Mouse (Mus musculus): ENCODE data around the gene Gm4922. TPM values are rescaled to one million over a fixed set of nuclear protein-coding genes. Genes with fewer than 3 reads are reported as not detected.

The Gm4922 gene
- polyA plus RNA-seq, 1 experiment from 2014 or later, result 0.08 TPM

DNA sequence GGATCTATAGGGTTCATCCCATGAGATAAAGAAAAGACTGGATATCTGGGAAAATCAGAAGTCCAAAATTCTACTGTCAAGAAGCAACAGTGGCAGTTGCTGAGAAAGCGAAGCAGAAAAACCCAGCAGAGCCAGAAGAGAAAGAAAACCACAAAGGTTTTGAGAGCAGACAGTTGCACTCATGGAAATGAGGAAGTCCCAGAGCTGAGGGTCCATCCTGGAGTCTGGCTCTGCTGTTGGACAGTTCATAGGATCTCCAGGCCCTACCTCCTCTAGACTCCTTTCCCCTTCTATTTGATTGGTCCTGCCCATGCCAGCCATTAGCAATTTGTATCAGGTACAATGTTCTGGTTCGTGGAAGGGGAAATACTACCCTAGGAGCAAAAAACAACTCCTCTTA lies 39.5 kb upstream of the Gm4922 start:
- Histone ChIP-seq H3K27me3 (replicated peaks; ENCODE audit: control insufficient read depth, insufficient read depth, low read length) (no peaks in the 10 kb centered on the region), H3K27ac (ENCODE audit: low read depth, low read length) (no peak overlapping the region), H3K9ac (ENCODE audit: low read depth, low read length) (no peak overlapping the region), H3K4me1 (replicated peaks; ENCODE audit: control insufficient read depth, insufficient read depth, low read length) (no peaks in the 10 kb centered on the region), H3K4me3 (ENCODE audit: low read depth, low read length) (no peak overlapping the region), H3K9me3 (ENCODE audit: control insufficient read depth) (no peaks in the 10 kb centered on the region), H3K4me2 (replicated peaks; ENCODE audit: low read depth) (no peak overlapping the region), H3K36me3 (ENCODE audit: control insufficient read depth, insufficient read depth) (no peaks in the 10 kb centered on the region)
- no peak for TF ChIP-seq CTCF (IDR thresholded peaks at IDR 0.05; ENCODE audit: low read depth)
- ATAC-seq, result no peak
- 73% methylated on average over 2 of the region's 2 CpGs for WGBS

DNA sequence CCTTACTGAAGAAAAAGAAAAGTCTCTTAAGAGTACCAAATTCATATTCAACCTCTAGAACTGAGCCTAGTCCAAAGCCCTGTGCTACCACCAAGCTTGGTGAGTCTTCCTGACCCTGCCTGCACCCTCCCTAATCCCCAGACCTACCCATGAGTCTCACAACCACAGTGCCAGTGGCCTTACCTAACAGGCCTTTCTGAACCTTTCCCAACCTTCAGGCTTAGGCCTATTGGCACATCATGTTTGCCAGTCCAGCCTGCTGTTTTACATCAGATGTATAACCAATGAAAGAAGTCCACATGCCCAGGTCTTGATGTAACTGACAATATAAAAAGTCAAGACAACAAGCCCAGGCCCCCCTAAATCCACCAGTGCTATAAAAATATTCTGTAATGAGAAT lies 38.5 kb upstream of the Gm4922 start:
- no peak for ATAC-seq
- no peak overlapping the region for H3K27ac ChIP-seq (ENCODE audit: low read depth, low read length)
- no peaks in the 10 kb centered on the region for H3K36me3 ChIP-seq (ENCODE audit: control insufficient read depth, insufficient read depth)
- H3K27me3 ChIP-seq (replicated peaks; ENCODE audit: control insufficient read depth, insufficient read depth, low read length), result no peaks in the 10 kb centered on the region
- no peak overlapping the region for H3K4me3 ChIP-seq (ENCODE audit: low read depth, low read length)
- H3K4me2 ChIP-seq (replicated peaks; ENCODE audit: low read depth), result no peak overlapping the region
- no peaks in the 10 kb centered on the region for H3K4me1 ChIP-seq (replicated peaks; ENCODE audit: control insufficient read depth, insufficient read depth, low read length)
- TF ChIP-seq CTCF (IDR thresholded peaks at IDR 0.05; ENCODE audit: low read depth), result no peak
- H3K9ac ChIP-seq (ENCODE audit: low read depth, low read length), result no peak overlapping the region
- no peaks in the 10 kb centered on the region for H3K9me3 ChIP-seq (ENCODE audit: control insufficient read depth)

DNA sequence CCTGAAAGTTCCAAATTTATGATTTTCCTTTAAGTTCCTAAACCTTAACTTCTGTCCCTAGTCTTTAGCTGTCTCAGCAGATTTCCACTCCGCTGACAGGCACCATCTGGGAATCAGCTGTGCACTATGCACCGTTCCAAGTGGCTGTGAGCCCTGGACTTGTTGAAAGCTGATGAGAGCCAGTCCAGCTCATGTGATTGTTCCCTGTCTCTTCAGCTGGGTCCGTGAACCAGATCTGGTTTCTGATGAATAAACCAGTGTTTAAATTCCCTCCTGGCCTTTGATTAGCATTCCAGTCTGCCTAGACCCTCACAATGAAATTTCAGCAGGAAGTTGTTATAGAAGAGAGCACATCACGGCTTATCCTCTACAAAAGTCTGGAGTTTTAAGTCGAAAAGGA lies 30.0 kb upstream of the Gm4922 start:
- 56% methylated on average over 5 of the region's 5 CpGs for WGBS

DNA sequence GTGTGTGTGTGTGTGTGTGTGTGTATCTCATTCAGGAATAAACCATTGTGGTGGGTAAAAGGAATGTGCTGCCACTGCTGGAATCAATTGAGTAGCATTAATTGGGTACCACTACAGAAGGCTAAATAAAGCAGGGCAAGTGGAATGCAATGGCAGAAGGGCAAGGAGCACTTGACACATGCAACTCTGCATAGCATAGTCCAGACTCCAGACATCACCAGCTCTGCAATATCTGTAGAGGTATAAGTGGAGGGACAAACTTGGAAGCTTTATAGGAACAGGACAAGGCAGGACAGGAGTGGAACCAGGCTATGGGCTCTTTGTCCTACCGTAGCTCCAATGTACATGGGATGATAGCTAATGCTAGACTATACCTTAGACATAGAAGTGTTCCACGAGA lies 25.2 kb upstream of the Gm4922 start:
- WGBS, result 74% methylated on average over 2 of the region's 2 CpGs
- no peaks in the 10 kb centered on the region for H3K9me3 ChIP-seq (ENCODE audit: control insufficient read depth)
- H3K4me1 ChIP-seq (replicated peaks; ENCODE audit: control insufficient read depth, insufficient read depth, low read length), result no peaks in the 10 kb centered on the region
- no peak overlapping the region for H3K4me3 ChIP-seq (ENCODE audit: low read depth, low read length)
- TF ChIP-seq CTCF (IDR thresholded peaks at IDR 0.05; ENCODE audit: low read depth), result no peak
- no peaks in the 10 kb centered on the region for H3K27me3 ChIP-seq (replicated peaks; ENCODE audit: control insufficient read depth, insufficient read depth, low read length)
- no peak overlapping the region for H3K27ac ChIP-seq (ENCODE audit: low read depth, low read length)
- no peaks in the 10 kb centered on the region for H3K36me3 ChIP-seq (ENCODE audit: control insufficient read depth, insufficient read depth)
- no peak for ATAC-seq
- no peak overlapping the region for H3K9ac ChIP-seq (ENCODE audit: low read depth, low read length)
- H3K4me2 ChIP-seq (replicated peaks; ENCODE audit: low read depth), result no peak overlapping the region

More for the DNA sequence above, 30.0 kb upstream of the Gm4922 start:
- ATAC-seq, result no peak
- Histone ChIP-seq H3K36me3 (ENCODE audit: control insufficient read depth, insufficient read depth) (no peaks in the 10 kb centered on the region), H3K9me3 (ENCODE audit: control insufficient read depth) (no peaks in the 10 kb centered on the region), H3K4me2 (replicated peaks; ENCODE audit: low read depth) (no peak overlapping the region), H3K4me1 (replicated peaks; ENCODE audit: control insufficient read depth, insufficient read depth, low read length) (no peaks in the 10 kb centered on the region), H3K4me3 (ENCODE audit: low read depth, low read length) (no peak overlapping the region), H3K27me3 (replicated peaks; ENCODE audit: control insufficient read depth, insufficient read depth, low read length) (no peaks in the 10 kb centered on the region), H3K9ac (ENCODE audit: low read depth, low read length) (no peak overlapping the region), H3K27ac (ENCODE audit: low read depth, low read length) (no peak overlapping the region)
- no peak for TF ChIP-seq CTCF (IDR thresholded peaks at IDR 0.05; ENCODE audit: low read depth)

DNA sequence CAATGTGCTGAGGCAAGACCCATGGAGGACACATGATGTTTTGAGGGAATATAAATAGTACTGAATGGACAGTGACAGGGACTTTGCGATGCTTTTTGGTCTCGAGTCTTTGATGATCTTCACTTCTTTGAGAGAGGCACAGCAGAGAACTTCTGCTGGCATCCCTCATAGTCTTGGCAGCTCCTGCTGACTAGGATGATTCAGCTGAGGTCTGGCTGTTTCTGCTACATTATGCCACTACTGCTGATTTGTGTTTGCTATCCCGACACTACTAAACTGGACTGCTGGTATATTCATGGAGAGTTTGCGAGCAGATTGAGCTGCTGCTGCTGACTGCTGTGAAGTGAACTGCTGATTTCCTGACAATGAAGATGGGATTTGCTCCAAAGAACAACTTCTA lies 3.5 kb upstream of the Gm4922 start:
- no peak for TF ChIP-seq CTCF (IDR thresholded peaks at IDR 0.05; ENCODE audit: low read depth)
- H3K36me3 ChIP-seq (ENCODE audit: control insufficient read depth, insufficient read depth), result no peaks in the 10 kb centered on the region
- H3K9me3 ChIP-seq (ENCODE audit: control insufficient read depth), result no peaks in the 10 kb centered on the region
- no peak for ATAC-seq
- H3K4me1 ChIP-seq (replicated peaks; ENCODE audit: control insufficient read depth, insufficient read depth, low read length), result no peaks in the 10 kb centered on the region
- no peaks in the 10 kb centered on the region for H3K27me3 ChIP-seq (replicated peaks; ENCODE audit: control insufficient read depth, insufficient read depth, low read length)
- H3K9ac ChIP-seq (ENCODE audit: low read depth, low read length), result no peak overlapping the region
- WGBS, result 93% methylated on average over 4 of the region's 4 CpGs
- no peak overlapping the region for H3K27ac ChIP-seq (ENCODE audit: low read depth, low read length)
- no peak overlapping the region for H3K4me3 ChIP-seq (ENCODE audit: low read depth, low read length)
- no peak overlapping the region for H3K4me2 ChIP-seq (replicated peaks; ENCODE audit: low read depth)

DNA sequence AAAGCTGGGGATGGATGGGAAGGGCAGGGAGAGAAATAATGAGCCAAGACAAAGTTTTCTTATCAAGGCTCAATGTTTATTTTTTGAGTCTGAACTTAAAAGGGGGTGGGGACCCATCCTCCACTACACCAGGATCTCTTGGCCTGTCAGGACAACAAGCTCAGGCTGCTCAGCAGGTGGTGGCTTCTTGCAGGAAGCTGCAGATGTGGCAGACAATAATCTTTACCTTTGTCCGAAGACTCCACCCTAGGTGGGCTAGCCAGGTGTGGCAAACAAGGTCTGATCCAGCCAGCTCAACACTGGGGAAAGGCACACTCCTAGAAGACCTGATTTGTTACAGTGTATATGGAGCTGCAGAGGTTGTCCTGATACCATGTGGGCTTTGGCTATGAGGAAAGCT lies 2.0 kb upstream of the Gm4922 start:
- no peak for ATAC-seq
- H3K27me3 ChIP-seq (replicated peaks; ENCODE audit: control insufficient read depth, insufficient read depth, low read length), result no peaks in the 10 kb centered on the region
- H3K4me3 ChIP-seq (ENCODE audit: low read depth, low read length), result no peak overlapping the region
- no peak overlapping the region for H3K9ac ChIP-seq (ENCODE audit: low read depth, low read length)
- H3K4me1 ChIP-seq (replicated peaks; ENCODE audit: control insufficient read depth, insufficient read depth, low read length), result no peaks in the 10 kb centered on the region
- H3K36me3 ChIP-seq (ENCODE audit: control insufficient read depth, insufficient read depth), result no peaks in the 10 kb centered on the region
- no peaks in the 10 kb centered on the region for H3K9me3 ChIP-seq (ENCODE audit: control insufficient read depth)
- no peak overlapping the region for H3K27ac ChIP-seq (ENCODE audit: low read depth, low read length)
- no peak for TF ChIP-seq CTCF (IDR thresholded peaks at IDR 0.05; ENCODE audit: low read depth)
- 67% methylated on average over 1 of the region's 1 CpGs for WGBS
- no peak overlapping the region for H3K4me2 ChIP-seq (replicated peaks; ENCODE audit: low read depth)

DNA sequence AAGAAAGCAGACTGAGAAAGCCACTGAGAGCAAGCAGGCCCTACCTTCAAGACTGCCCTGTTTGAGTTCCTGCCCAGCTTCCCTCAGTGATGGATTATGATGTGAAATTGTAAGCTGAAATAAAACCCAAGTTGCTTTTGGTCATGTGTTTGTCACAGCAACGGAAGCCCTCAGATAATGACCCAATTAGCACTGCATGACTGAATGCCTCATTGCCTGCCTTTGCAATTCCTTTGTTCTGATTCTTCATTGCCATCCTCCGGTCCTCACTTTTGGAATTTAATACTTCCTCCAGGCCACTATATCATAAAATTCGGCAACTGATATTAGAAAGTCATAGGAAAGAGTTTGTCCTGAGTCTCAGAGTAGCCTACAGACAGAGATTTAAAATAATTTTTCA lies 9.0 kb downstream of the Gm4922 start:
- no peaks in the 10 kb centered on the region for H3K36me3 ChIP-seq (ENCODE audit: control insufficient read depth, insufficient read depth)
- ATAC-seq, result no peak
- no peak overlapping the region for H3K9ac ChIP-seq (ENCODE audit: low read depth, low read length)
- no peaks in the 10 kb centered on the region for H3K9me3 ChIP-seq (ENCODE audit: control insufficient read depth)
- no peak overlapping the region for H3K27ac ChIP-seq (ENCODE audit: low read depth, low read length)
- no peaks in the 10 kb centered on the region for H3K4me1 ChIP-seq (replicated peaks; ENCODE audit: control insufficient read depth, insufficient read depth, low read length)
- no peak overlapping the region for H3K4me3 ChIP-seq (ENCODE audit: low read depth, low read length)
- no peak overlapping the region for H3K4me2 ChIP-seq (replicated peaks; ENCODE audit: low read depth)
- H3K27me3 ChIP-seq (replicated peaks; ENCODE audit: control insufficient read depth, insufficient read depth, low read length), result no peaks in the 10 kb centered on the region
- no peak for TF ChIP-seq CTCF (IDR thresholded peaks at IDR 0.05; ENCODE audit: low read depth)
- WGBS, result 76% methylated on average over 3 of the region's 3 CpGs
